Mouse (Mus musculus) liver, adult 2 months (tissue): ENCODE results near the gene Ppargc1a. TPM values are rescaled to one million over a fixed set of nuclear protein-coding genes. Genes with fewer than 3 reads are reported as not detected.

Experiments
- DNase-seq: peaks from one replicate; pipeline ENCODE4 v3.0.0-alpha.2; 2011; ENCODE audit warnings: low read depth, low spot score; ENCODE audit errors: extremely low read depth
- H3K27ac ChIP-seq: fragments of 200-500 bp; replicated peaks from 2 replicates; pipeline ENCODE4 v1.5.1; 2012; ENCODE audit warnings: low read depth, mild to moderate bottlenecking, control low read depth, inconsistent platforms, low read length; ENCODE audit not compliant: insufficient read depth
- H3K27me3 ChIP-seq: fragments of 200-500 bp; 2 replicates; pipeline ENCODE4 v1.6.1; 2012; ENCODE audit warnings: mild to moderate bottlenecking, moderate library complexity, low read length, inconsistent platforms; ENCODE audit not compliant: control insufficient read depth, insufficient read depth
- H3K36me3 ChIP-seq: fragments of 200-500 bp; 2 replicates; pipeline ENCODE4 v1.6.1; 2012; ENCODE audit warnings: low read length, inconsistent platforms; ENCODE audit not compliant: control insufficient read depth, insufficient read depth
- H3K4me1 ChIP-seq: fragments of 200-500 bp; 2 replicates; pipeline ENCODE4 v1.6.1; 2011; ENCODE audit warnings: low read length; ENCODE audit not compliant: control insufficient read depth, insufficient read depth
- H3K4me3 ChIP-seq: fragments of 200-500 bp; 2 replicates; pipeline ENCODE4 v1.5.1; 2011; ENCODE audit warnings: low read depth, mild to moderate bottlenecking, control low read depth, low read length, moderate library complexity; ENCODE audit not compliant: insufficient read depth
- H3K79me2 ChIP-seq: fragments of 200-500 bp; 2 replicates; pipeline ENCODE4 v1.6.1; 2012; ENCODE audit warnings: inconsistent platforms, mild to moderate bottlenecking, low read length, moderate library complexity; ENCODE audit not compliant: control insufficient read depth, insufficient read depth
- H3K9ac ChIP-seq: fragments of 200-500 bp; 2 replicates; pipeline ENCODE4 v1.6.1; 2012; ENCODE audit warnings: low read depth, mild to moderate bottlenecking, control low read depth, inconsistent platforms, low read length
- CTCF ChIP-seq: fragments of 200-500 bp; IDR thresholded peaks from 2 replicates; pipeline ENCODE4 v1.5.1; 2011; ENCODE audit warnings: low read depth, low read length, control low read depth
- POLR2A ChIP-seq: fragments of 200-500 bp; IDR thresholded peaks from 2 replicates; pipeline ENCODE4 v1.6.1; 2011; ENCODE audit warnings: low read length, control low read depth; ENCODE audit not compliant: insufficient read depth; ENCODE audit errors: extremely low read depth
- WGBS: fragments of 180-500 bp; shearing (Covaris S2); methylation state at CpG from one replicate; pipeline ENCODE4 v1.1.7; 2018; 5-methylcytosine and 5-hydroxymethylcytosine counted together
- polyA plus RNA-seq: library from polyadenylated mRNA; depleted of rRNA; stranded (reverse); fragments of >200 nt; gene quantifications from 2 replicates; pipeline ENCODE4 v1.2.3, GENCODE M21; 2012; rRNA removed
- total RNA-seq: library from RNA; depleted of rRNA; stranded (reverse); fragments of >200 nt; gene quantifications from 2 replicates; pipeline ENCODE4 v1.2.3, GENCODE M21; 2014; rRNA removed

The Ppargc1a gene
- total RNA-seq (5.4 and 6.5 TPM in 2 replicates), polyA plus RNA-seq (1.6 and 1.7 TPM in 2 replicates)

DNA sequence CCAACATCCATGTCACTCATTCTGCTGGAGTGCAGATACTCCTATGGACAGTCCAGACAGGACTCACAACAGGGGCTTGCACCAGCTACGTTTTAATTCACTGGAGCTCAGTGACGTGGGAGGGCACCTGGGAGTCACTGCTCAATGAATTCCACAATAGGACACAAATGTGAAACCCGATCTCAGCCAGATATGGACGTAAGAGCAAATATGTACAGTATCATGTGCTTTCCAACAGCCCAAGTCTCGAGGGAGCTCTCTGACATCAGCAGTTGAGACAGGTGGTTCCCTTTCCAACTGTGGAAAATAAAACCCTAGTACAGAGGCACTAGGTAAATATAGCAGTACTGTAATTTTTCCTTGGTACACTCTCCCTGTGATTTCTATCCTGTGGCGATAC is at the start of gene Ppargc1a:
Gene Ppargc1a, minus strand, starts transcription at position 68 of the 400 bp plus-strand sequence.
- H3K27ac ChIP-seq = no peak within 1 kb of the TSS

DNA sequence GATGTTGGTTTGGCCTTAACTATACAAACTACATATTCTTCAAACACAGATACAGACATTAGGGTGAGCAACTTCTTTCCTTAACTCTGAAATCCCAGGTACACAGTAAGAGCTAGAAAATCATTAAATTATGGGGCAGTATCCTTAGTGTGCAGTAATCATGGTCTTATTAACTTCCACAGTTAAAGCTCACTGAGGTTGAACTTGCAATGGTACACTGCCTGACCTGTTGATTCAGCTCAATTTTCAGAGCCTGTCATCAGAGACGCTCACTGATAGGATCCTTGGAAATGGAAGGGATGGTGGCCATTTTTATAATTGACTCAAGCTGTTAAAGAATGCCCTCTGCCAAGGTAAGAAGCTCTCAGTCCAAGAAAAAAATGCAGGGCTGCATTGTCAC is 49.4 kb upstream of the Ppargc1a start:
- WGBS = 89% methylated on average over 1 of the region's 1 CpGs
- no peaks in the 10 kb centered on the region for H3K36me3 ChIP-seq
- no peak for TF ChIP-seq CTCF
- no peak for TF ChIP-seq POLR2A
- no peak overlapping the region for H3K27ac ChIP-seq
- H3K4me3 ChIP-seq = no peak overlapping the region
- H3K79me2 ChIP-seq = no peaks in the 10 kb centered on the region
- no peaks in the 10 kb centered on the region for H3K27me3 ChIP-seq
- H3K9ac ChIP-seq = no peak overlapping the region
- no peaks in the 10 kb centered on the region for H3K4me1 ChIP-seq
- no peak for DNase-seq

More for the DNA sequence above, at the start of gene Ppargc1a:
- WGBS = 36% methylated on average over 6 of the region's 6 CpGs
- H3K36me3 ChIP-seq = no peaks in the 10 kb centered on the region
- DNase-seq = no peak
- no peak within 1 kb of the TSS for H3K4me3 ChIP-seq
- no peak within 1 kb of the TSS for H3K9ac ChIP-seq
- no peaks in the 10 kb centered on the region for H3K27me3 ChIP-seq
- H3K4me1 ChIP-seq = no peaks in the 10 kb centered on the region
- H3K79me2 ChIP-seq = no peaks in the 10 kb centered on the region
- TF ChIP-seq CTCF (no peak), POLR2A (no peak)

GRCm38 (mm10) chr5:51612049-51612448 is 44.5 kb upstream of the Ppargc1a start:
- DNase-seq = no peak
- WGBS = 94% methylated on average over 4 of the region's 4 CpGs
- Histone ChIP-seq H3K27me3 (no peaks in the 10 kb centered on the region), H3K4me1 (no peaks in the 10 kb centered on the region), H3K4me3 (no peak overlapping the region), H3K9ac (no peak overlapping the region), H3K27ac (no peak overlapping the region), H3K79me2 (no peaks in the 10 kb centered on the region), H3K36me3 (no peaks in the 10 kb centered on the region)
- no peak for TF ChIP-seq CTCF
- no peak for TF ChIP-seq POLR2A

GRCm38 (mm10) chr5:51607686-51608480 is 40.4 kb upstream of the Ppargc1a start:
- 78% methylated on average over 6 of the region's 6 CpGs for WGBS
- no peak for DNase-seq

DNA sequence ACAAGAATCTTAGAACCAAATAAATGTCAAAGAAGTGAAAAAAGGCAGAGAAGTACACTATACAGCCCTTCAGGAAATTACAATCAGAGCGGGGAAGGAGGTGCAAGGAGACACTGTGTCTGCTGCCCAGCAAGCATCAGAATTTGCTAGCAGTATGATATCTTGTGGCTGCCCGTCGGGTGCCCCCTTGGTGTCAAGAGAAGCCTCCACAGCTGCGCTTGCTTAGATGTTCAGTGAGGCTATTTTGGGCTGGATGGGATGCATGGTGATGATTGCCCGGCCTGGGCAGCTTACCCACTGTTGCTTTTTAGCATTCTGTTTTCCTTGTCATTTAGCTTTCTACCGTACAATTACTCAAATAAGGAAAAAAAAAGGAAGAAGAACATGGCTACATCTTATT is 32.0 kb upstream of the Ppargc1a start:
- Histone ChIP-seq H3K27ac (no peak overlapping the region), H3K9ac (no peak overlapping the region), H3K4me3 (no peak overlapping the region), H3K36me3 (no peaks in the 10 kb centered on the region), H3K4me1 (no peaks in the 10 kb centered on the region), H3K27me3 (no peaks in the 10 kb centered on the region), H3K79me2 (no peaks in the 10 kb centered on the region)
- 79% methylated on average over 6 of the region's 6 CpGs for WGBS
- TF ChIP-seq CTCF (no peak), POLR2A (no peak)
- no peak for DNase-seq

More at GRCm38 (mm10) chr5:51607686-51608480, 40.4 kb upstream of the Ppargc1a start:
- H3K4me1 ChIP-seq = no peaks in the 10 kb centered on the region
- no peaks in the 10 kb centered on the region for H3K27me3 ChIP-seq
- no peak for TF ChIP-seq CTCF
- no peak for TF ChIP-seq POLR2A
- H3K27ac ChIP-seq = no peak overlapping the region
- H3K79me2 ChIP-seq = no peaks in the 10 kb centered on the region
- no peak overlapping the region for H3K4me3 ChIP-seq
- no peaks in the 10 kb centered on the region for H3K36me3 ChIP-seq
- H3K9ac ChIP-seq = no peak overlapping the region

GRCm38 (mm10) chr5:51595644-51596043 is 28.1 kb upstream of the Ppargc1a start:
- Histone ChIP-seq H3K9ac (no peak overlapping the region), H3K36me3 (no peaks in the 10 kb centered on the region), H3K4me3 (no peak overlapping the region), H3K27me3 (no peaks in the 10 kb centered on the region), H3K4me1 (peaks cover 4% of the 10 kb centered on the region), H3K27ac (no peak overlapping the region), H3K79me2 (no peaks in the 10 kb centered on the region)
- DNase-seq = peak; percentile 91
- WGBS = 52% methylated on average over 9 of the region's 9 CpGs
- no peak for TF ChIP-seq CTCF
- TF ChIP-seq POLR2A = no peak
